Mouse (Mus musculus) intestine, postnatal 0 days (tissue): ENCODE measurements around the gene Tns4. TPM values are rescaled to one million over a fixed set of nuclear protein-coding genes. Genes with fewer than 3 reads are reported as not detected.

ENCODE experiments used
- ATAC-seq: fragments of 200-750 bp; cut with Nextera tagmentation; 2 replicates; pipeline ENCODE4 v1.8.0; 2017; ENCODE audit warnings: mild to moderate bottlenecking, moderate TSS enrichment, moderate library complexity
- H3K27ac ChIP-seq: fragments of 300-500 bp; sonication (generic); 2 replicates; pipeline ENCODE4 v1.5.1; 2014; ENCODE audit warnings: mild to moderate bottlenecking, low read depth, low read length, moderate library complexity
- H3K27me3 ChIP-seq: fragments of 300-500 bp; sonication (generic); replicated peaks from 2 replicates; pipeline ENCODE4 v1.6.1; 2014; ENCODE audit warnings: low read length, mixed read lengths; ENCODE audit not compliant: control insufficient read depth, insufficient read depth
- H3K36me3 ChIP-seq: fragments of 300-500 bp; sonication (generic); 2 replicates; pipeline ENCODE4 v1.6.1; 2014; ENCODE audit warnings: mild to moderate bottlenecking, moderate library complexity; ENCODE audit not compliant: control insufficient read depth, insufficient read depth
- H3K4me1 ChIP-seq: fragments of 300-500 bp; sonication (generic); replicated peaks from 2 replicates; pipeline ENCODE4 v1.6.1; 2014; ENCODE audit warnings: antibody characterized with exemption, low read length, mixed read lengths; ENCODE audit not compliant: control insufficient read depth, insufficient read depth
- H3K4me2 ChIP-seq: fragments of 300-500 bp; sonication (generic); replicated peaks from 2 replicates; pipeline ENCODE4 v1.6.1; 2014; ENCODE audit warnings: low read depth, mild to moderate bottlenecking, moderate library complexity
- H3K4me3 ChIP-seq: fragments of 300-500 bp; sonication (generic); 2 replicates; pipeline ENCODE4 v1.5.1; 2014; ENCODE audit warnings: low read depth, low read length
- H3K9ac ChIP-seq: fragments of 300-500 bp; sonication (generic); 2 replicates; pipeline ENCODE4 v1.6.1; 2014; ENCODE audit warnings: mild to moderate bottlenecking, low read depth, low read length
- H3K9me3 ChIP-seq: fragments of 300-500 bp; sonication (generic); 2 replicates; pipeline ENCODE4 v1.6.1; 2016; ENCODE audit warnings: mixed run types; ENCODE audit not compliant: control insufficient read depth
- CTCF ChIP-seq: sonication (generic); IDR thresholded peaks from 2 replicates; pipeline ENCODE4 v1.5.1; 2016; ENCODE audit warnings: low read depth, mild to moderate bottlenecking, control low read depth, antibody characterized with exemption, moderate library complexity
- WGBS: fragments of 180-500 bp; shearing (Covaris S2); extraction: QIAGEN DNeasy Blood & Tissue Kit; methylation state at CpG from one replicate; pipeline ENCODE4 v1.1.7; 2014; 5-methylcytosine and 5-hydroxymethylcytosine counted together
- polyA plus RNA-seq: library from polyadenylated mRNA; unstranded; fragments of >200 nt; fragmentation: Nextera tagmentation; extraction: Ambion mirVana; gene quantifications from 2 replicates; pipeline ENCODE4 v1.2.1, GENCODE M21; 2015

The Tns4 gene
- polyA plus RNA-seq, 1 experiment from 2014 or later = 0.53 TPM

GRCm38 (mm10) chr11:99047643-99048042 lies 41.5 kb downstream of the Tns4 start:
- Histone ChIP-seq H3K4me2 (no peak overlapping the region), H3K27ac (peak overlapping the region; percentile 50; the same call in 1 of the 2 replicates), H3K9me3 (no peaks in the 10 kb centered on the region), H3K9ac (no peak overlapping the region), H3K36me3 (peaks cover 24% of the 10 kb centered on the region), H3K27me3 (no peaks in the 10 kb centered on the region), H3K4me1 (0 out of 2 replicates have a peak, but pooled peaks cover 7% of the 10 kb centered on the region), H3K4me3 (no peak overlapping the region)
- 69% methylated on average over 2 of the region's 2 CpGs for WGBS
- no peak for ATAC-seq
- no peak for TF ChIP-seq CTCF

GRCm38 (mm10) chr11:99047120-99047519 lies 42.0 kb downstream of the Tns4 start:
- Histone ChIP-seq H3K27me3 (no peaks in the 10 kb centered on the region), H3K4me3 (no peak overlapping the region), H3K4me2 (no peak overlapping the region), H3K9ac (no peak overlapping the region), H3K27ac (peak overlapping the region; percentile 50; the same call in 1 of the 2 replicates), H3K4me1 (0 out of 2 replicates have a peak, but pooled peaks cover 7% of the 10 kb centered on the region), H3K9me3 (no peaks in the 10 kb centered on the region), H3K36me3 (peaks cover 24% of the 10 kb centered on the region)
- WGBS = 43% methylated on average over 5 of the region's 5 CpGs
- TF ChIP-seq CTCF = no peak
- ATAC-seq = no peak

- ATAC-seq = no peak
- H3K4me2 ChIP-seq = peak overlapping the region; percentile 21; the same call in 1 of the 2 replicates
- H3K4me3 ChIP-seq = no peak overlapping the region
- 37% methylated on average over 12 of the region's 12 CpGs for WGBS
- peaks cover 15% of the 10 kb centered on the region for H3K36me3 ChIP-seq
- no peak overlapping the region for H3K9ac ChIP-seq
- H3K9me3 ChIP-seq = no peaks in the 10 kb centered on the region
- H3K27ac ChIP-seq = no peak overlapping the region
- 0 out of 2 replicates have a peak, but pooled peaks cover 3% of the 10 kb centered on the region for H3K27me3 ChIP-seq
- 0 out of 2 replicates have a peak, but pooled peaks cover 10% of the 10 kb centered on the region for H3K4me1 ChIP-seq
- no peak for TF ChIP-seq CTCF
Measured at GRCm38 (mm10) chr11:99045159-99045889, 43.8 kb downstream of the Tns4 start.

GRCm38 (mm10) chr11:99044306-99044705 lies 44.8 kb downstream of the Tns4 start:
- Histone ChIP-seq H3K4me2 (no peak overlapping the region; the same call in 1 of the 2 replicates), H3K4me3 (no peak overlapping the region), H3K9me3 (no peaks in the 10 kb centered on the region), H3K36me3 (peaks cover 8% of the 10 kb centered on the region), H3K4me1 (0 out of 2 replicates have a peak, but pooled peaks cover 14% of the 10 kb centered on the region), H3K27me3 (0 out of 2 replicates have a peak, but pooled peaks cover 3% of the 10 kb centered on the region), H3K9ac (no peak overlapping the region), H3K27ac (no peak overlapping the region)
- no peak for TF ChIP-seq CTCF
- 50% methylated on average over 5 of the region's 5 CpGs for WGBS
- no peak for ATAC-seq

- ATAC-seq = no peak
- no peaks in the 10 kb centered on the region for H3K9me3 ChIP-seq
- H3K4me1 ChIP-seq = 0 out of 2 replicates have a peak, but pooled peaks cover 14% of the 10 kb centered on the region
- WGBS = 54% methylated on average over 6 of the region's 6 CpGs
- H3K36me3 ChIP-seq = 0 out of 2 replicates have a peak, but pooled peaks cover 1% of the 10 kb centered on the region
- peak overlapping the region; percentile 24; the same call in 1 of the 2 replicates for H3K4me2 ChIP-seq
- H3K27ac ChIP-seq = no peak overlapping the region; the same call in 1 of the 2 replicates
- no peak overlapping the region for H3K4me3 ChIP-seq
- TF ChIP-seq CTCF = peak; percentile 51
- no peak overlapping the region for H3K9ac ChIP-seq
- 0 out of 2 replicates have a peak, but pooled peaks cover 3% of the 10 kb centered on the region for H3K27me3 ChIP-seq
Measured at GRCm38 (mm10) chr11:99043632-99044031, 45.5 kb downstream of the Tns4 start.

- Histone ChIP-seq H3K36me3 (no peaks in the 10 kb centered on the region), H3K27ac (peak overlapping the region; percentile 77), H3K4me1 (0 out of 2 replicates have a peak, but pooled peaks cover 14% of the 10 kb centered on the region), H3K4me3 (peak overlapping the region; percentile 47), H3K27me3 (0 out of 2 replicates have a peak, but pooled peaks cover 3% of the 10 kb centered on the region), H3K4me2 (peak overlapping the region; percentile 92), H3K9ac (peak overlapping the region; percentile 27), H3K9me3 (no peaks in the 10 kb centered on the region)
- ATAC-seq = no peak
- WGBS = 34% methylated on average over 12 of the region's 12 CpGs
- TF ChIP-seq CTCF = no peak
Measured at GRCm38 (mm10) chr11:99042834-99043431, 46.2 kb downstream of the Tns4 start.
